Mouse (Mus musculus): ENCODE results near the gene Rpl3l. TPM values are rescaled to one million over a fixed set of nuclear protein-coding genes. Genes with fewer than 3 reads are reported as not detected.

The Rpl3l gene
- polyA plus RNA-seq, 1 experiment = 0.21 TPM

- Histone ChIP-seq H3K4me1 (ENCODE audit: control insufficient read depth, insufficient read depth, low read length) (no peaks in the 10 kb centered on the region), H3K27ac (ENCODE audit: control insufficient read depth, insufficient read depth, low read depth, low read length) (no peak overlapping the region), H3K36me3 (ENCODE audit: control insufficient read depth, insufficient read depth, low read length) (no peaks in the 10 kb centered on the region), H3K27me3 (ENCODE audit: control insufficient read depth, insufficient read depth, low read length) (no peaks in the 10 kb centered on the region), H3K4me3 (ENCODE audit: control insufficient read depth, low read depth, low read length) (no peak overlapping the region)
- TF ChIP-seq CTCF (IDR thresholded peaks at IDR 0.05; ENCODE audit: control insufficient read depth, insufficient read depth, insufficient replicate concordance, low read depth, low read length) = no peak
- no peak for TF ChIP-seq POLR2A (IDR thresholded peaks at IDR 0.05; ENCODE audit: control insufficient read depth, low read depth, low read length)
Measured at GRCm38 (mm10) chr17:24766266-24766875, 38.8 kb downstream of the Rpl3l start.

GRCm38 (mm10) chr17:24769146-24769545 is 41.5 kb downstream of the Rpl3l start:
- Histone ChIP-seq H3K27me3 (ENCODE audit: control insufficient read depth, insufficient read depth, low read length) (no peaks in the 10 kb centered on the region), H3K36me3 (ENCODE audit: control insufficient read depth, insufficient read depth, low read length) (no peaks in the 10 kb centered on the region), H3K27ac (ENCODE audit: control insufficient read depth, insufficient read depth, low read depth, low read length) (no peak overlapping the region), H3K4me1 (ENCODE audit: control insufficient read depth, insufficient read depth, low read length) (no peaks in the 10 kb centered on the region), H3K4me3 (ENCODE audit: control insufficient read depth, low read depth, low read length) (no peak overlapping the region)
- TF ChIP-seq CTCF (IDR thresholded peaks at IDR 0.05; ENCODE audit: control insufficient read depth, insufficient read depth, insufficient replicate concordance, low read depth, low read length) (no peak), POLR2A (IDR thresholded peaks at IDR 0.05; ENCODE audit: control insufficient read depth, low read depth, low read length) (no peak)

- H3K27me3 ChIP-seq (ENCODE audit: control insufficient read depth, insufficient read depth, low read length) = no peaks in the 10 kb centered on the region
- no peak overlapping the region for H3K27ac ChIP-seq (ENCODE audit: control insufficient read depth, insufficient read depth, low read depth, low read length)
- TF ChIP-seq CTCF (IDR thresholded peaks at IDR 0.05; ENCODE audit: control insufficient read depth, insufficient read depth, insufficient replicate concordance, low read depth, low read length) = no peak
- TF ChIP-seq POLR2A (IDR thresholded peaks at IDR 0.05; ENCODE audit: control insufficient read depth, low read depth, low read length) = no peak
- no peaks in the 10 kb centered on the region for H3K4me1 ChIP-seq (ENCODE audit: control insufficient read depth, insufficient read depth, low read length)
- H3K4me3 ChIP-seq (ENCODE audit: control insufficient read depth, low read depth, low read length) = no peak overlapping the region
- H3K36me3 ChIP-seq (ENCODE audit: control insufficient read depth, insufficient read depth, low read length) = no peaks in the 10 kb centered on the region
Measured at GRCm38 (mm10) chr17:24773241-24773640, 45.6 kb downstream of the Rpl3l start.

GRCm38 (mm10) chr17:24775173-24775572 is 47.6 kb downstream of the Rpl3l start:
- H3K4me3 ChIP-seq (ENCODE audit: control insufficient read depth, low read depth, low read length) = no peak overlapping the region
- TF ChIP-seq POLR2A (IDR thresholded peaks at IDR 0.05; ENCODE audit: control insufficient read depth, low read depth, low read length) = no peak
- TF ChIP-seq CTCF (IDR thresholded peaks at IDR 0.05; ENCODE audit: control insufficient read depth, insufficient read depth, insufficient replicate concordance, low read depth, low read length) = no peak
- no peaks in the 10 kb centered on the region for H3K4me1 ChIP-seq (ENCODE audit: control insufficient read depth, insufficient read depth, low read length)
- H3K36me3 ChIP-seq (ENCODE audit: control insufficient read depth, insufficient read depth, low read length) = no peaks in the 10 kb centered on the region
- H3K27me3 ChIP-seq (ENCODE audit: control insufficient read depth, insufficient read depth, low read length) = no peaks in the 10 kb centered on the region
- H3K27ac ChIP-seq (ENCODE audit: control insufficient read depth, insufficient read depth, low read depth, low read length) = no peak overlapping the region

GRCm38 (mm10) chr17:24777073-24777472 is 49.5 kb downstream of the Rpl3l start:
- no peaks in the 10 kb centered on the region for H3K27me3 ChIP-seq (ENCODE audit: control insufficient read depth, insufficient read depth, low read length)
- no peaks in the 10 kb centered on the region for H3K4me1 ChIP-seq (ENCODE audit: control insufficient read depth, insufficient read depth, low read length)
- no peak overlapping the region for H3K27ac ChIP-seq (ENCODE audit: control insufficient read depth, insufficient read depth, low read depth, low read length)
- H3K4me3 ChIP-seq (ENCODE audit: control insufficient read depth, low read depth, low read length) = no peak overlapping the region
- TF ChIP-seq POLR2A (IDR thresholded peaks at IDR 0.05; ENCODE audit: control insufficient read depth, low read depth, low read length) = no peak
- H3K36me3 ChIP-seq (ENCODE audit: control insufficient read depth, insufficient read depth, low read length) = no peaks in the 10 kb centered on the region

GRCm38 (mm10) chr17:24780821-24781220 is 53.2 kb downstream of the Rpl3l start:
- TF ChIP-seq CTCF (IDR thresholded peaks at IDR 0.05; ENCODE audit: control insufficient read depth, insufficient read depth, insufficient replicate concordance, low read depth, low read length) = no peak
- no peak for TF ChIP-seq POLR2A (IDR thresholded peaks at IDR 0.05; ENCODE audit: control insufficient read depth, low read depth, low read length)
- H3K36me3 ChIP-seq (ENCODE audit: control insufficient read depth, insufficient read depth, low read length) = no peaks in the 10 kb centered on the region
- H3K27me3 ChIP-seq (ENCODE audit: control insufficient read depth, insufficient read depth, low read length) = no peaks in the 10 kb centered on the region
- no peak overlapping the region for H3K4me3 ChIP-seq (ENCODE audit: control insufficient read depth, low read depth, low read length)
- no peak overlapping the region for H3K27ac ChIP-seq (ENCODE audit: control insufficient read depth, insufficient read depth, low read depth, low read length)
- H3K4me1 ChIP-seq (ENCODE audit: control insufficient read depth, insufficient read depth, low read length) = no peaks in the 10 kb centered on the region

Other genes with a start within 250 kb of the Rpl3l start
- gene Mlst8, start 248.7 kb upstream of the Rpl3l start, polyA plus RNA-seq (2012; rRNA removed) = 13.9 and 16.5 TPM in 2 replicates
- 20.6 and 23.9 TPM in 2 replicates for gene Caskin1, start 239.2 kb upstream of the Rpl3l start, polyA plus RNA-seq (2012; rRNA removed)
- 64.4 and 69.4 TPM in 2 replicates for gene Traf7, start 199.9 kb upstream of the Rpl3l start, polyA plus RNA-seq (2012; rRNA removed)
- gene Rab26, start 193.6 kb upstream of the Rpl3l start, polyA plus RNA-seq (2012; rRNA removed) = 0.82 and 1.1 TPM in 2 replicates
- gene Pkd1, start 178.0 kb upstream of the Rpl3l start, polyA plus RNA-seq (2012; rRNA removed) = 31.6 and 35.0 TPM in 2 replicates
- gene Tsc2, start 95.2 kb upstream of the Rpl3l start, polyA plus RNA-seq (2012; rRNA removed) = 37.8 and 41.6 TPM in 2 replicates
- 3.2 and 3.7 TPM in 2 replicates for gene Nthl1, start 95.1 kb upstream of the Rpl3l start, polyA plus RNA-seq (2012; rRNA removed)
- gene Slc9a3r2, start 77.5 kb upstream of the Rpl3l start, polyA plus RNA-seq (2012; rRNA removed) = 3.3 and 3.9 TPM in 2 replicates
- gene Npw, start 69.4 kb upstream of the Rpl3l start, polyA plus RNA-seq (2012; rRNA removed) = 0.19 TPM in 1 of 2 replicates, not detected in the other
- gene Zfp598, start 58.1 kb upstream of the Rpl3l start, polyA plus RNA-seq (2012; rRNA removed) = 45.4 and 50.0 TPM in 2 replicates
- 0.20 and 0.30 TPM in 2 replicates for gene Syngr3, start 37.9 kb upstream of the Rpl3l start, polyA plus RNA-seq (2012; rRNA removed)
- gene Gfer, start 31.7 kb upstream of the Rpl3l start, polyA plus RNA-seq (2012; rRNA removed) = 144 and 150 TPM in 2 replicates
- 62.1 and 63.2 TPM in 2 replicates for gene Noxo1, start 31.6 kb upstream of the Rpl3l start, polyA plus RNA-seq (2012; rRNA removed)
- 85.4 and 89.5 TPM in 2 replicates for gene Tbl3, start 20.2 kb upstream of the Rpl3l start, polyA plus RNA-seq (2012; rRNA removed)
- gene Rnf151, start 9.8 kb upstream of the Rpl3l start, polyA plus RNA-seq (2012; rRNA removed) = 1,124 and 1,208 TPM in 2 replicates
- 515 and 558 TPM in 2 replicates for gene Rps2, start 9.7 kb upstream of the Rpl3l start, polyA plus RNA-seq (2012; rRNA removed)
- 198 and 211 TPM in 2 replicates for gene Ndufb10, start 3.3 kb upstream of the Rpl3l start, polyA plus RNA-seq (2012; rRNA removed)
- gene Msrb1, start 8.8 kb downstream of the Rpl3l start, polyA plus RNA-seq (2012; rRNA removed) = 9.3 and 13.8 TPM in 2 replicates
- 0.73 and 0.89 TPM in 2 replicates for gene Hs3st6, start 25.2 kb downstream of the Rpl3l start, polyA plus RNA-seq (2012; rRNA removed)
- gene Meiob, start 76.5 kb downstream of the Rpl3l start, polyA plus RNA-seq (2012; rRNA removed) = 3.4 and 4.7 TPM in 2 replicates
- 529 and 573 TPM in 2 replicates for gene Hagh, start 112.3 kb downstream of the Rpl3l start, polyA plus RNA-seq (2012; rRNA removed)
- 12.6 and 16.6 TPM in 2 replicates for gene Fahd1, start 122.5 kb downstream of the Rpl3l start, polyA plus RNA-seq (2012; rRNA removed)
- 4.0 and 4.2 TPM in 2 replicates for gene Igfals, start 138.2 kb downstream of the Rpl3l start, polyA plus RNA-seq (2012; rRNA removed)
- gene Nubp2, start 158.5 kb downstream of the Rpl3l start, polyA plus RNA-seq (2012; rRNA removed) = 125 and 131 TPM in 2 replicates
- 161 and 177 TPM in 2 replicates for gene Spsb3, start 158.8 kb downstream of the Rpl3l start, polyA plus RNA-seq (2012; rRNA removed)
- gene Eme2, start 167.3 kb downstream of the Rpl3l start, polyA plus RNA-seq (2012; rRNA removed) = 28.0 and 31.2 TPM in 2 replicates
- 45.9 and 56.7 TPM in 2 replicates for gene Mrps34, start 167.3 kb downstream of the Rpl3l start, polyA plus RNA-seq (2012; rRNA removed)
- gene Nme3, start 168.7 kb downstream of the Rpl3l start, polyA plus RNA-seq (2012; rRNA removed) = 9.3 and 15.5 TPM in 2 replicates
- gene Mapk8ip3, start 209.2 kb downstream of the Rpl3l start, polyA plus RNA-seq (2012; rRNA removed) = 60.2 and 62.6 TPM in 2 replicates
- 5.4 and 6.5 TPM in 2 replicates for gene Jpt2, start 232.9 kb downstream of the Rpl3l start, polyA plus RNA-seq (2012; rRNA removed)

Data from testis, adult 2 months (tissue).